Mouse (Mus musculus): ENCODE data around the gene Foxp1. TPM values are rescaled to one million over a fixed set of nuclear protein-coding genes. Genes with fewer than 3 reads are reported as not detected.

Foxp1 gene
- total RNA-seq, 4 experiments from 2014 or later, result 27.2 to 37.3 (median 31.2) TPM

DNA sequence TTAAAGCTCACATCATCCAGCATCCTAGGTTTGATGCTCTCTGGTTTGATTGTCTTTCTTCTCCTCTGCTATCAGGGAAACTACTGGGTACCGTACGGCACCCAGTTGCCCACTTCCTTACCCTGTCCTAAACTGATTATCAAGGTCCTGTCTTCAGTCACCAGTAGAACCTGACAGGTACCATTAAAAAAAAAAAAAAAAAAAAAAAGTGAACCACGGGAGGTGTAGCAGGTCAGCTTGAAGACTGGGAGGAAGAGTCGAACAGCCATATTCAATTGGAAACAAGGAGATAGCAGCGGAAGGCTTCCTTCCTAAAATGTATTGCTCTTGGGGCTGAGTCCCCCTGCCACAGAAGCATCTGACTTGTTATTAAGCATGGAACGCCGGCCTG lies 425.8 kb downstream of the Foxp1 start:
- no peak for DNase-seq (ENCODE audit: low spot score)

DNA sequence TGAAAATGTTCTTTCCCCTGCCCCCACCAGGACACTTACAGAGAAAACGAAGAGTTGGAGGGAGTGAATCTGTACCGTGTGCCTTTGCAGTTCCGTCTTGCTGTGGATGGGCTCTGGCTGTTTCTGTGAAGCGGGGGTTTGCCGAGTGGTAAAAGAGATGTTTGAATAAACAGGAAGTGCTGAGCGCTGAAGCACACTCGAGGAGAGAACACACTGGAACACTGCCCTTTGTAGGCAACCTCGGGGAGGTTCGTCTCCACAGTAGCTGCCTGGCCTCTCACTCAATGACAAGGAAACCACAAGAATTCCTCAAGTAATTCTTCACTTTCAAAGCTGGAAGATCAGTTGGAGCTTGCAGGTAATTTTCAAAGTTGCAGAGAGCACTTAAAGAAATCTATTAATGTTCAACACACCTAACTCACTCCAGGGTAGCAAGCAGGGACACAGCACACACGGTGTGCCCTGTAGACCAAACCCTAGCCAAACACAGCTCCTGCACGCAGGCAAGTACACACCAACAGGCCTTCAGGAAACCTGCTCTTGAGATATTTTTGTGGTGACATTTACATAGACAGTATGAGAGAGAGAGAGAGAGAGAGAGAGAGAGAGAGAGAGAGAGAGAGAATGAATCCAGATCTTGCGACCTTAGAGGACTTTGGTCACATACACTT lies 426.3 kb downstream of the Foxp1 start:
- DNase-seq (ENCODE audit: low spot score), result peak; percentile 67

DNA sequence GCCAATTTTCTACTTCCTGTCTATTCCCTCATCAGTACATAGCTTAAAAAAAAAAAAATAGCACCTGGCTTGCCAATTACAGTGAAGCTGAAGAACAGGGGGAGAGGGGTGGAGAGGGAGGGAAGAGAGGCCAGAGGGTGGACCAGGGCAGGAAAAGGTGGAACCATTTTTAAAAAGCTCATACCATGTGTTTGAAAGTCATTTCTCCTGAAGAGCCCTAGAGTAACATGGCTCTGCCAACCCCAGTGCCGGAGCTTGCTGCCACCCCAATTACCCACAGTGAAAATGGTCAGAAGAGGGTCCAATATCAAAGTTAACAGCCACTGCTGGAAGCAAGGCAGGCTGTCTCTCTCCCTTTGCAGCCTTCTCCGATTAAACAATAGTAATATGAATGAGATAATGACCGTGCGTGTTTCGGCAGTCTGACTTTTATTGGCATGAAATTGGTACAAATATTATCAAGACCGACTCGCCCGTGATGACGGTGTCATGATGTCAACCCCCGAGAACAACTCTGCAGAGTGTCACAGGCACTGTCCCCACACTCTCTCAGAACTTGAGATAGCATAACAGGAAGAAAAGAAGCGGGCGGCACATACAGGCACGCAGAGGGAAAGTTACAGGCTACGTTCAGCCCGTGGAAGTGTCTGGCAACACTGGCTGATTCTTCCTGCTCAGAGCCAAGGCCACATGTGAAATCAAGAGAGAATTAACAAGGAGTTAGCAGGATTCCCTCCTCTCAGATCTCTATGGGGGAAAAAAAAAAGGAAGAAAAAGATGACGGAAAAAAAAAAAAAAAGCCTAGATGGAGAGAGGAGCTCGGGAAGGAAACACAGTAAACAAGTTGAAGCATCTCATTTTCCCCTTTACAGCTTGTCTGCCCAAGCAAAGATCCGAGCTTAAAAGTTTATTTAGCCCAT lies 427.1 kb downstream of the Foxp1 start:
- peak; percentile 58 for DNase-seq (ENCODE audit: low spot score)

DNA sequence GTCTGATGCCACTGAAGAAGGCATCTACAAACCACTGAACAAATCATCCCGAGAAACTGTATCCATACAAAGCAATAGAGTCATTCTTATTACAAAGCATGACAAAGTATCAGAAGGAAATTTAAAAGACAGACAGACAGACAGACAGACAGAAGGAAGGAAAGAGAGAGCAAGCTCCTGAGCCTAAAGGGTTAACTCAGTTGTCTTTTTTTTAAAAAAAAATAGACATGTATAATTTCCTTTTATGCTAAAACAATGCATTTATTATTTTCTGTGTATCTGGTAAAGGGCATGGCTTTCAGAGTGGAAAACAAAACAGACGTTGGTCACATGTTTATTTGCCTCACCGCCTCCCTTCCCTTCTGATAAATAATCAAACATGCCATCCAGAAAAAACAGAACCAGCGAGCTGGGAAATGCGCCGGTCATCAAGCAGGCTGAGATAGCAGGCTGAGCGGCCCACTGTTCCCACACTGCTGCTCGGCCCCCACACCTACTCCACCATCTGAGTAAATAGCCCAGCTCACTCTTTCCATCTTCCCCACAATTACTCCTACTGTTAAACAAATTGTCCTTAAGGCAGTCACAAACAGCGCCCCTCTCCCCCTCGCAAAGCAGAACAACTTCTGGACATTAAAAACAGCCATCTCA lies 428.1 kb downstream of the Foxp1 start:
- peak; percentile 62 for DNase-seq (ENCODE audit: low spot score)

DNA sequence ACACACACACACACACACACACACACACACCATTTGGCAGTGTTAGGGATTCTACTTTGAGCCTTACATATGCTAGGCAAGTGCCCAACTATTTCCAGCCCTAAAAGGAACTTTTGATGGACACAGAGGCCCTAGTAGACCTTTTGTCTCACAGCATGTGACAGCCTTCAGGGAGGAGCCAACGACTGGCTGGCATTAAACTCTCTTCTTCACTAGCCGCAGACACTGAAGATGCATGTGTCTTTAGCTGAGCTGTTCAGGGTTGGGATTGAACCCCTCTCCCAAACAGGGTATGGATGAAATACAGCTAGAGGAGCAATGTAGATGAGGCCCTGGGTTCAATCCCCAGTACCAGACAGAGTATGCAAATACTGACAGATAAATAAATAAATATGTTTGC lies 428.7 kb downstream of the Foxp1 start:
- no peak for DNase-seq (ENCODE audit: low spot score)

DNA sequence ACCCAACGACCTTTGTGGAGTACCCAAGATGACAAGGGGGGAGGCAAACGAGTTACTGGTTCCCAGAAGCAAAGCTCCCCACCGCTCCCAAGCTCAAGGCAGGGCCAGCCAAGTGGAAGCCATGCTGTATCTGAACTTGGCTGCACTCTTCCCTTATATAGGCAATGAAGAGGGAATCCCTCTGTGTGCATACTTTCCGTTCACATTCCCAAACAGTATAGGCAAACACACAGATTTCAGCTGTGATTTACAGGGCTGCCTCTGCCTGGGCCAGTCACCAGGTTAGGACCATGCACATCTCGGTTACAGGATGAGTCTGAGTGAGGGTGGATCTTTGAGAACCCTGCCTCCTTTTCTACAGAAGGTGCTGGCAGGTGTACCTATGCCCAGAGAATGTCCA lies 429.3 kb downstream of the Foxp1 start:
- DNase-seq (ENCODE audit: low spot score), result no peak

DNA sequence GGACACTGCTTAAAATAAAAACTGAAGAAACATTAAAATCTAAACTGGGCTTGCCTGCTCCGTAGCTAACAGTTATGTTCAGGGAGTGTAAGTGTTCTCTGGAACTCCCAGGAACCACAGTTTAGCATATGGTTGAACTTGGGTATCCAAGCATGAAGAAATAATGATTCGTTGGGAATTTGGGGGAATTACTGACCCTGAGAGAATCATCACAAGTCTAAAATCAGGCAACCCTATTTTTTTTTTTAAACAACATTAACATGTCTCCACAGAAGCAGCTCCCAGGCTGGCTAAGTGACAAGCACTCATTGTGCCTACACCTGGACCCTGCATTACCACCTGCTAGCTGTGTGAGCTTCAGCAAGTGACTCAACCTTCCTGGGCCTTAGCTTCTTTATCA lies 430.7 kb downstream of the Foxp1 start:
- DNase-seq (ENCODE audit: low spot score), result no peak

DNA sequence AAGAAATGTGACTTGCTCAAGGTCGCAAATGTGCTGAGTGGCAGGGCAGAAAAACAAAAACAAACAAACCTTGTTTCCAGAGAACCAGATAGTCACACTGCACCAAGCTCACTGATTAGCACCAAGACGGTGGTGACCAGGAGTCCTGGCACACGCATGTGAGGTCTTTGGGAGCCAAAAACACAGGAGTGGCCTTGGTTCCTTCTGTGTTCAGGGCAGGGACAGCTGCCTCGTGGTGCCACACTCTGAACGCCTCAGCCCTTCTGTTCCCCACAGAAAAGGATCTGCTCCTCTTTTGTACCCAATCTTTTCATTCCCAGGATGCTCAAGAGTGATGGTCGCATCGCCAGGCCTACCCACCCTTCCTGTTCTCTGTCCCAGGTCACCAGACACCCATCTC lies 434.9 kb downstream of the Foxp1 start:
- DNase-seq (ENCODE audit: low spot score), result no peak

DNA sequence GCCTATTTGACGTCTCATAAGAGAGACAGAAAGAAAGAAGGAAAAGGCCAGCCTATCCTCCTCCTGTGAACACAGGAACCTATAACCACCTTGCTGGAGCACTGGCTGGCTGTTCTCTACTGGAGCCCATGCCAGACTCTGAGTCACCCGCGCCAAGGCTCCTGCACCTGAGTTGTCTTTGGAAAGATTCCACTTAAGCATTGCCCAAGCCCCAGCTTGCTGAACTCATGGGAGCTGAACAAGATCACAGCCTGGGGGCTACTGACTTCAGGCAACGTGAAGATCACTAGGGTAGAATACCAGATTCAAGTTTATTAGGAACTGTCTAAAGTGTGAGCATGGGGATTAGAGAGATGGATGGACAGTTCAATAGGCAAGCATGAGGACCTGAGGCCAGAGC lies 437.6 kb downstream of the Foxp1 start:
- no peak for DNase-seq (ENCODE audit: low spot score)

DNA sequence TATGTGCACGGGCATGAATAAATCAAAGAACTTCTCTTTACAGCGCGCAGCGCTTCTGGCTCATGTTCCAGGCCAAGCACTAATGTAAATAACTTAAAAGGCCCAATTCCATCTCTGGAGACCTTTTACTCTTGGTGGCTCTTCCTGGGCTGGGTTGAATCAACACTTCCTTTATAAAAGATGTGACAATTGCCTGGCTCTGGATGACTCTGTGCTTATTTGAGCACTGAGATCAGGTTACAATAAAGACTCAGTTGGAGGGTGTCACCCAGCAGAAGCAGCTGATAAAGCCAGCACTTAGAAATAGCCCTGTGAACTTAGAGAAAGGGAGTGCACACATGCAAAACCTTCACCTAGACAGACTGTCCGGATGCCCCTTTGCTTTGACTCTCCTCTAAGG lies 441.3 kb downstream of the Foxp1 start:
- DNase-seq (ENCODE audit: low spot score), result no peak

DNA sequence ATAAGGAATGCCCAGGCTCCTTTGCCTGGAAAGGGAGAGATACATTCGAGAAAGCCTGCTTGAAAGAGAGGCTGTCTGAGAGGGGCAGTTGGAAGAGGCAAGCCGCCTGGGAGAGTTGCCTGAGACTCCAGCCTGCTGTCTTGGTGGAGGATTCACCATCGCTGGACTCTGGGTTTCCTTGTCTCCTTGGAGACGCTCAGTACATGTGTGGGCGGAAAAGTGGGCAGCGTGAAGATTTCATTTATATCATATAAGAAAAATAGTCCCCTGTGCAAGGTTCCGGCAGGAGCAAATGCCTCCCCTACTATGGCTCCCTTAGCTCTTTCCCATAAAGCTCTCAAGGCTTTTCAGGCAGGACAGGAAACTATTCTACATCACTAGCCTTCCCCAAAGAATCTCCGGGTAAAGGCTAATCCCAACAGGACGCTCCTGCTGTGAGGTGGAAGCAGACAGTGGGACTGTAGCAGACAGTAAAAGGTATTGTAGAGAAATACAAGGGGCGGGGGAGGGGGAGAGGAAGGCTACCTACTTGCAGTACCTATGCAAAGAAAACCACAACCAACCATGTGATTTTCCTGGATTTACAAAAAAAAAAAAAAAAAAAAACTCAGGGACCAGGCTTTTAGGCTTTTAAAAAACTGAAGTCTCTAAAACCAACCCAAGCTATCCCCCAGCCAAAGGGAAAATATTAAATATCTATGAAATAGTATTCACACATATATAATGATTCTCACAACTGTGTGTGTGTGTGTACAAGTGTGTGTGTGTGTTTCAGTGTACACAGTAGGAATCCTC lies 443.3 kb downstream of the Foxp1 start:
- no peak for DNase-seq (ENCODE audit: low spot score)

DNA sequence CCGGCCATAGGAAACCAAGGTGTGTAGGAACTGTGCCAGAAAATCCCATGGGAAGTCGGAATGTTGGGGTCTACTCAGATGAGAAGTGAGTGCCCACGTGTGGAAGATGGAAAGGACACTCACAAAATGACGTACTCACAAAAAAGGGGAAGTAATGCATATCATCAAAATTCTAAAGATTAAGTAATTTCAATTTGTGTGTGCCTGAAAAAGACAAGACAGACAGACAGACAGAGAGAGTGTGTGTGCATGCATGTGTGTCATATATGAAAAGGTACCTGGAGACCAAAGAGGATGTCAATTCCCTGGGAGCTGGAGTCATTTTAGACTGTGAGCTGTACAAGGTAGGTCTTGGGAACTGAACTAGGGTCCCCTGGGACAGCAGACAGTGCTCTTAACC lies 444.4 kb downstream of the Foxp1 start:
- no peak for DNase-seq (ENCODE audit: low spot score)

DNA sequence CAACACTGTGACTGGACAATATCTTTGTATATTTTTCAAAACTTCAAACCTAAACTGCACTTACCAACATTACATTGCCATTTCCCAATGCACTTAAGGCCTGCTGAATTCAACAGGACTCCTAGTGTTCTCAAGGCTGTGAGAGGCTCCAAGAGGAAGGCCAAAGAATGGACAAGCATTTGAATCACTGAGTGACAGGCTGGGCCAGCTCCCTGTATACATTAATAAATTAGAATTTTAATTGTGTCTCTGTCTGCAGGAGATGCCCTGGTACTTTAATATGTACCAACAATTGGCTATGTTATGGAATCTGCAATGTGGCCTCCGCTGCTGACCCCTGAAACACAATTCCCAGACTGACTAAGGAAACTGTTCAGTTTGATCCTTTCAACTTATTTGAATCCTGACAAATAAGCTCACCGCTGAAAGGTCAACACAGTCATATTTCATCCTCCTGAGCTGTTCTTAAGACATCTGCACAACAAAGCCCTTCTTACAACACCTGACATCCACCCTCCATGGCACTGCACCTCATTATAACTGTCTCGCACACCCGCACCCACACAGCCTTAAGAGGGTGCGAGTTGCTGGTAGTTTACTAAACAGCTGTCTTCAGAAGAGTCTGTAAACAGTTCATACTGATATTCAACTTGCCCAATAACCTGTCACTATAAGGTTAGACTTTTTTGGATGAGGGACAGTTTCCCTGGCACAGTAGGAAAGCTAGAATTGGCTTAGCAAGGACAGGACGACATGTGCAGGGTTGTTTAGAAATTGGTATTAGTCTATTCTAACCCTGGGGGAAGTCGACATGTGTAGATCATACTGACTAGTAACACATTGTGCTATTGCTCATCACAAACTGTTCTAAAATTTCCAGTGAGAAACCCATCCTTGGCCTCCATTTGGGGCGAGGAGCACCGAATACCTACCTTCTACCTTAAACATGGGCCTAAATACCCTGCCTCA lies 448.9 kb downstream of the Foxp1 start:
- no peak for DNase-seq (ENCODE audit: low spot score)

DNA sequence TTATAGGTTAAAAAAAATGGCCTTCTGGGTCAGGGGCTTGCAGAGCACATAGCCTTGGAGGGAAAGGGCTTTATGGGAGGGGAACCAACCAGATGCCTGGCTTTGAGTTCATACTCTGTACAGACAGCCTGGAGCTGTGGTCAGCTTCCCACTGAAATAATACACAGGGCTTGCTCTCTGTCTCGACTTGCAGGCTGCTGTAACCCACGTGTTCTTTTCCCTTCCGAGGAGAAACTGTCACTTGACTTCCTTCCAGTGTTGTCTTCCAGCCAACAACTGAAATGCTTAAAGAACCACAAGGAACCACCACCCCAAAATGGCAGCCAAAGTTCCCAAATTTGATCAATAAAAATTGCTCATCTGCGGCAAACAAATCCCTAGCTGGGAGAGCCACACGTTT lies 451.8 kb downstream of the Foxp1 start:
- DNase-seq (ENCODE audit: low spot score), result no peak

DNA sequence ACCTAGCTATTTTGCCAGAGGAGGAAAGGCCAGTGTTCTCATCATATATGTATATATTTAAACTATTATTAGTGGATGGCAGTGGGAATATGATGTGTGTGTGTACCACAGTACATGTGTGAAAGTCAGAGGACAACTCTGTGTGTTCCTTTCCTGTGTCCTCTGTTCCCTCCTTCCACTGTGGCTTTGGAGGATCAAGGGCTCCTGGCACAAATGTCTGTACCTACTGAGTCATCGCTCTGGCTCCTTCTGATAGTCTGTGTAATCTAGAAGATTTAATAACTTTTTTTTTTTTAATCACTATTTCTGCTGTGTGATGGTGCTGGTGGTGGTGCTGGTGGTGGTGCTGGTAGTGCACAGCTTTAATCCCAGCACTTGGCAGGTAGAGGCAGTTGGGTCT lies 452.8 kb downstream of the Foxp1 start:
- no peak for DNase-seq (ENCODE audit: low spot score)

DNA sequence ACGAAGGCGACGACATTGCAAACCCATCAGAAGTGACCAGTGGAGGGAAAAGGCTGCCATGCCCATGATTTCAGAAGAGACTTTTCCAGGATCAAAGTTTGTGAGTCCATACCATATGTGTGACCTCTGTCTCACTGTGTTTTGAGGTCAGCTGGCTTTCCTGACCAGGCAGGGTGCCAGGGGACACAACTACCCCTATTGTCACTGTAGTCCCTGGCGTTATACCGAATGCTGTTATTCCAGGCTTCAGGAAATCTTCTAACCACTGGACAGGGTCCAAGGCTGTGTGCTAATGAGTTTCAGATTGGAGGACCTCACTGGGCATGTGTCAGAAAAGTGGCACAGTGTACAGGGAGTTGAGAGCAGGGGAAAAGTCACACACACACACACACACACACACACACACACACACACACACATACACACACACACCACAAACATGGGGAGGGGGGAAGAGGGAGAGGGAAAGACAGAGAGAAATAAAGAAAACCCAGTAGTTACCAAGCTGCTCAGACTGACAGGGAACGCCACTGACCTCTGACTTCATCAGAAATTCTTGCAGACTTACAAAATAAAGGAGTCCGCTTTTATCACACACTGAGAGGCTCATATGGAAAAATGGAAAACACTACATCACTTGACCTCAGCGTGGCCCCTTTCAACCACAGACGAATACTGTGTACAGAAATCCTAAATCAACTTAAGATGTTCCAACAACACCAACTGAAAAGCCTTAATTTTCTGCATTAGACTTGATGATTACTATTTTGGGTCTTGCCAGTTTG lies 456.8 kb downstream of the Foxp1 start:
- peak; percentile 68 for DNase-seq (ENCODE audit: low spot score)

DNA sequence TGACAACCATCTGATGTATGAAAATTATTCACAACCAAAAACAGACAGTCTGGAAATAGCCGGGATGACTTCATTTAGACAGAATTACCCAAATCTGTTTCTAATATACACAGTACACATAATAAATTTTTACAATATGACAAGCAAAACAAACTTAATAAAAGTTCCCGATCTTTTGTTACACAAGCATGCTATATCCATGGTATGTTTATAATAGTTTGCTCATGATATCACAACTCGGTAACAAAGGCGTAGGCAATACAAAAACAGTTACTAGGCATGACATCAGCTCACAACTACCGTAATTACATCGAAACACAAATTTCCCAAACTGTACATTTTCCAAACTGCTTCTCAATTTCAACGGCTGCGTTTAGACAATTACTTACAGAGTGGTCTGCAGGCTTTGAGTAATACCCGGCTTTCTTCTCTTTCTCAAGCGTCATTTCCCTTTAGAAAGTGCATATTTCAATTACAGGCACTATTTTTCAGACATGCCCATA lies 458.5 kb downstream of the Foxp1 start:
- DNase-seq (ENCODE audit: low spot score), result no peak

DNA sequence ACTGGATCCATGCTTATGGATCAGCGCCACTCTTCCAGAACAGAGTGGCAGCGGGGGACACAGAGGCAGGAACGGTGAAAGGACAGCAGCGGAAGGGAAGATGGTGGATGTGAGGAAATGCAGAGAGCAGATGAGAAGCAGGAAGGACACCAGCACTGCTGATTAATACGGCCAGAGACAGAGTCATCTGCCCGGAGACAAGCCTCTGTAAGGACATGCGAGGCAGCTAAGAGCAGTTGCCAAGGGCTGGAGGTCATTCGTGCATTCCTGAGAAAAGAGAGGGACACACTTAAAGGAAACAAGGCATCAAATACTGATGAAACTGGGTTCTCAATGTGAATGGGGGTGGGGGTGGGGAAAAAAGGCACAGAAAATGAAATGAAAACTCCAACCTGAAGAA lies 459.6 kb downstream of the Foxp1 start:
- no peak for DNase-seq (ENCODE audit: low spot score)

DNA sequence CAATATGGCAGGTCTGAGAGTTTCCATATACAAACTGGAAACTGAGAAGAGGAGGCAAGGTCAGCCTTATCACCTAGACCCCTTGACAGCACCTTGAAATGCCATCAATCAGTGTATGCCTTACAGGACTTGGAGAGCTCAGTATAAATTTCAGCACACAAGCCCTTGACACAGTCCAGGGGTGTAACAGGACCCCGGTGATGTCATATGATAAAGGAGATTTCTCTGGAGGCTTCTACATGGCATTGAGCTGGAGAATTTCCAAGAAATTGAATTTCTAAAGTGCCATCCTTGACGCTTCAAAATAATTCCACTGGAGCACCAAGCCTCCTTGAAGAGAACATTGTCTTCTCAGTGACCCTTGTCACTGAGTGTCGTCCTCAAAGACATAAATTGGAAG lies 463.8 kb downstream of the Foxp1 start:
- DNase-seq (ENCODE audit: low spot score), result no peak

DNA sequence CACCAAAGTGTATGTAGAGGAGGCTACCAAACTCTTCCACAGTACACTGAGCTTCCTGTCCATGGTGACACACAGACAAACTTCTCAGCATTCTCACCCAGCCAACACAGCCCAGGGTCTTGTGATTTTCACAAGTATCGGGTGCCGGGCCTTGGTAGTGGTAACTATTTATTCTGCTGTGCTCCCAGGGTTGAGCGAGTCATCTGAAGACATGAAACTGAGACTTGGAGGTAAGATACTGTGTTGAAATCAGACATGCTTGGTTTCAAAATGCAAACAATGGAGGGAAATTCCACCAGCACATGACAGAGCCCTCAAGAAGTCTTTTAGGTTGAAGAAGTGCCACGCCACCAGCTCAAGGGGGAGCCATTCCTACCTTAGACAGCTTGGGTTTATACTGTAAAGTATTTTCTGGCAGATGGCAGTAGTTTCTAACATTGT lies 465.4 kb downstream of the Foxp1 start:
- no peak for DNase-seq (ENCODE audit: low spot score)

Data from heart, adult 8-10 months (tissue).